Mouse (Mus musculus) G1E (cell line): ENCODE results near the gene Gm5485.

ENCODE experiments used
- CTCF ChIP-seq: IDR thresholded peaks from 2 replicates; pipeline ENCODE4 v1.5.1; 2012; ENCODE audit warnings: low read depth, low read length, inconsistent platforms, mixed read lengths
- GATA1 ChIP-seq: IDR thresholded peaks from 2 replicates; pipeline ENCODE4 v1.6.1; 2012; ENCODE audit warnings: borderline replicate concordance, low read length, inconsistent platforms, mixed read lengths
- POLR2AphosphoS5 ChIP-seq: IDR thresholded peaks from 2 replicates; pipeline ENCODE4 v1.6.1; 2012; ENCODE audit warnings: low read depth, low read length, inconsistent platforms; ENCODE audit not compliant: insufficient replicate concordance
- TAL1 ChIP-seq: conservative IDR thresholded peaks from 2 replicates; pipeline ENCODE4 v1.6.1; 2012; ENCODE audit warnings: low read depth, low read length, inconsistent platforms, mixed read lengths

DNA sequence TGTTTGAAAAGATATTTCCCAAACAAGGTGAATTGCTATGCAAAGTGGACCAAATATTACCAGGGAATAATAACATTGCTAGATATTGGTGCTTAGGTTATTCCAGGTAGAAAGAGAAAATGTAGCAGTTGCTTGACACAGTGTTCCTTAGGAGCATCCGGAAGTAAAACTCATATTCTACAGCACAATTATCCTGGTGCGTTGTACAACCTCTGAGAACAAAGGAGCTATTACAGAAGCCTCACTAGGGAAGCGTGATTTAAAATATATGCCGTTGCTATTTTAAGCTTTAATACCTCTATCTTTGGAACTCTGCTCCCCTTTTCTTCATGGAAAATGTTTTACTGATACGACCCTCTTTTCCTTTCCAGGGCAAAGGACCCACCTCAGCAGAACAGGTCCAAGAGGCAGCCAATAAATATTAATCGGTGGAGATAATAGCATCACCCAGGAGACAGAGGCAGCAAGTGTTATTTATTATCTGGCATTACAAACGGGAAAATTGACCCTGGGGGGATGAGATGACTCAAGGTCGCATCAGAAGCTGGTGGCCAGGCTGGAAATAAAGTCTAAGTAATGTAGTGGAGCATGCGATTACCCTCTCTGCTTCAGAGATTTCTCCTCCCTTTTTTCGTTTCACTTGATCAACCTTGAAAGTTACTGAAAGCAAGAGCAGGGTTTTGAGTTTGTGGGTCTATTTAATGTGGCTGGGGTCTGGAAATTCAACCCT, 6.4 kb downstream of the Gm5485 start:
- TF ChIP-seq POLR2AphosphoS5: no peak
- no peak for TF ChIP-seq GATA1
- no peak for TF ChIP-seq CTCF
- TF ChIP-seq TAL1: no peak
